Mouse (Mus musculus): ENCODE results near the gene Ggnbp2. TPM values are rescaled to one million over a fixed set of nuclear protein-coding genes. Genes with fewer than 3 reads are reported as not detected.

Ggnbp2 gene
- polyA plus RNA-seq, 1 experiment from 2014 or later: 68.4 TPM

DNA sequence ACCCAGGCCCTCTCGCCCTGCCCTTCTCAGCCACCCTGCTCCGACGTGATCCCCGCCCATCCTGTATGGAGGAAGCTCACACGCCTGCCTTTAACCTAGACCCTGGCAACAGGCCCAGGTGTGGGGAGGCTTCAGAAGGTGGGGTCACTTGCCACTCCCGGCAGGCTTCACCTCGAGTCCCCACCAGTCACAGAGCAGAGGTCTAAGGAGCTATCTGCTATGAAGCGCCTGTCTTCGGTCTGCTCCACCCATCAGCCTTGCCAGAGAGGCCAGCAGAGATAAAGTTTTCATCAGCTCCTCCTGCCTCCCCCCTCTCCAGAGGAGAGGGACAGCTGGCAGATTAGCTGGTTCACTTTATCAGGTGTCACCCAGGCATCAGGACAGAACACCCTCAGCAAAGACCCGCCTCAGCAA is 47.1 kb downstream of the Ggnbp2 start:
- H3K4me3 ChIP-seq (ENCODE audit: low read depth, low read length): no peak overlapping the region
- peaks cover 4% of the 10 kb centered on the region for H3K4me1 ChIP-seq (ENCODE audit: control insufficient read depth, insufficient read depth, low read length)
- ATAC-seq: no peak
- H3K9me3 ChIP-seq (replicated peaks; ENCODE audit: control insufficient read depth, low read length, poor library complexity, severe bottlenecking): no peaks in the 10 kb centered on the region
- H3K27ac ChIP-seq (ENCODE audit: low read length): no peak overlapping the region
- 74% methylated on average over 10 of the region's 10 CpGs for WGBS
- H3K4me2 ChIP-seq (ENCODE audit: low read length): no peak overlapping the region
- H3K36me3 ChIP-seq (ENCODE audit: control insufficient read depth, insufficient read depth, low read length): no peaks in the 10 kb centered on the region
- H3K27me3 ChIP-seq (ENCODE audit: control insufficient read depth, insufficient read depth, low read depth, low read length): no peaks in the 10 kb centered on the region
- no peak overlapping the region for H3K9ac ChIP-seq (ENCODE audit: low read depth, low read length)

DNA sequence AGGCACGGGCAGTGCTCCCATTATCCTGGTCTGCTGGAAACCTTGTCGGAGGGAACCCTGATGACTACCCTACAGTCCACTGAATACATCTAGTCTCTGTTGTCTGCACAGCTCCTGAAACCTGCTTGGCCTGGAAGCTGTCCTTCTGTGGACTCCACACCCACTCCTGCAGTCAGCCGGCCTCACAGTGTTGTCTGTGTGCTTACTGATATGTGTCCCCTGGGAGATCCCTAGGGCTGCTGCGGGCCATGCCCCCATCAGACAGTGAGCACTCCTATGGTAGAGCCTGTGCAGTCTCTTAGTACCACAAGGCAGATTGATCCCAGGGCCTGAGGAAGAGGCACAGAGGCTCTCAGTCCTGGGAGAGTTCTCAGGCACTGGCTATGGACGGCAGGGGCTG is 48.1 kb downstream of the Ggnbp2 start:
- Histone ChIP-seq H3K27ac (ENCODE audit: low read length) (no peak overlapping the region), H3K4me3 (ENCODE audit: low read depth, low read length) (no peak overlapping the region), H3K4me1 (ENCODE audit: control insufficient read depth, insufficient read depth, low read length) (no peaks in the 10 kb centered on the region), H3K27me3 (ENCODE audit: control insufficient read depth, insufficient read depth, low read depth, low read length) (no peaks in the 10 kb centered on the region), H3K9ac (ENCODE audit: low read depth, low read length) (no peak overlapping the region), H3K4me2 (ENCODE audit: low read length) (no peak overlapping the region), H3K9me3 (replicated peaks; ENCODE audit: control insufficient read depth, low read length, poor library complexity, severe bottlenecking) (no peaks in the 10 kb centered on the region), H3K36me3 (ENCODE audit: control insufficient read depth, insufficient read depth, low read length) (no peaks in the 10 kb centered on the region)
- no peak for ATAC-seq
- 85% methylated on average over 5 of the region's 5 CpGs for WGBS

DNA sequence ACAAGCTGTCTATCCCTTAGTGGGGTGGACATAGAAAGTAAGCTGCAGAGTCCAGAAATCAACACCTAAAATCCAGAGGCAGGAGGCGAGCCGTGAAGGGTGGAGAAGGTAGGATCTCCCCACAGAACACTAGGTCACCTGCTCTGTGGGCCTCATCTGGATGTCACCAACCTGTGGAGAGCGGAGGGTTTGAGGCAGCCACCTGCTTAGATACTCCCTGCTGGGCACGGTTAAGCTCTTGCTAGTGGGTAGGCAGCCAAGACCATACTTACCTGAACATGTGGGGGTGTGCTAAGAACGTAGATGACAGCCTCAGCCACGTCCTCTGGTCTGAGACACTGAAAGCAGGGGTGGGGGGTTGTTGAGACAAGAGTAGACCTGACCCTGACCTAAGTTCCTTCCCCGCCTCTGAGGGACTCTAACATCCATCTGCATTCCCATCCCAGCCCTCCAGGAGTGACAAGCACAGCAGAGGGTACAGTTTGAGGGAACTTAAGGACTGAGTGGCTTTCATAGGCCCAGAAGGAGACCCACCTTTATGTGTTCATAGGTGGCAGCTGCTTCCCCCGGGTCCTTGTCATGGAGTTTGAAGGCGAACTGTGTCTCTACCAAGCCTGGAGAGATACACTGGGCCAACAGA is 49.4 kb downstream of the Ggnbp2 start:
- H3K27me3 ChIP-seq (ENCODE audit: control insufficient read depth, insufficient read depth, low read depth, low read length): no peaks in the 10 kb centered on the region
- H3K4me3 ChIP-seq (ENCODE audit: low read depth, low read length): no peak overlapping the region
- H3K9ac ChIP-seq (ENCODE audit: low read depth, low read length): no peak overlapping the region
- no peaks in the 10 kb centered on the region for H3K36me3 ChIP-seq (ENCODE audit: control insufficient read depth, insufficient read depth, low read length)
- ATAC-seq: no peak
- H3K4me1 ChIP-seq (ENCODE audit: control insufficient read depth, insufficient read depth, low read length): no peaks in the 10 kb centered on the region
- WGBS: 87% methylated on average over 9 of the region's 9 CpGs
- no peak overlapping the region for H3K4me2 ChIP-seq (ENCODE audit: low read length)
- no peaks in the 10 kb centered on the region for H3K9me3 ChIP-seq (replicated peaks; ENCODE audit: control insufficient read depth, low read length, poor library complexity, severe bottlenecking)
- H3K27ac ChIP-seq (ENCODE audit: low read length): no peak overlapping the region

DNA sequence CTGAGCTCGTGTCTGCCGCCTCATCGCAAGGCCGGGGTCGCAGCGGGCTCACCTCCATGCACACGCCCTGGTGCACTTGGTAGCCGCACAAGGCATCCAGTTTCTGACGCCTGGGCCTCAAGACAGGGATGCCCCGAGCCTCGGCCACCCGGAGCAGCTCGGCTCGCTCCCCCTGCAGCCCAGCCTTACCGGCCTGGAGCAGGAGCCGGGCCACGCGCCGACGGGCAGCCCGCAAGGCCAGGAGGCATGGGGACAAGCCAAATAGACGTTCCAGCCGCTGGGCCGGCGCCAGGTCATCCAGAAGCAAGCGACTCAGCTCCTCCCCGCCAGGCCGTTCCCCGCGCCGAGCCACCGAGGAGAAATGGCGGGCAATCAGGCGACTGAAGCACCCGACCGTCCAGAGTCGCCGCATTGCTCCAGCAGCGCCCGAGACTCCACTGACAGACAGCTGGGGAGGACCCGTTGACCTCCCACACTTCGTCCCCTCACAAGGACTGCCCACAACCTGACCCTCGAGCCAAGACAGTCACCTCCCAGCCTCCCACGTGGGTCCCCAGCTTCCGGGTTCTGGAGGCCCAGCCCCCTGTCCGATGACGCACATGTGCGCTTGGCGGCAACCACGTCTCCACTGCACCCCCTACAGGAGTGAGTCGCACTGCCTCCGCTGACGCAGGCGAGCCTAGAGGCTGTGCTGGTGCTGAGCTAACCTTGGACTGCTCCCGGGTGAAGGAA is 51.5 kb downstream of the Ggnbp2 start, which contains the start of gene Mrm1:
Mrm1 (minus strand) TSS at position 555 of the 732 bp plus-strand sequence.
- under 1% methylated on average over 55 of the region's 55 CpGs for WGBS
- Histone ChIP-seq H3K9me3 (replicated peaks; ENCODE audit: control insufficient read depth, low read length, poor library complexity, severe bottlenecking) (no peaks in the 10 kb centered on the region), H3K9ac (ENCODE audit: low read depth, low read length) (peak within 1 kb of the TSS; percentile 74), H3K27me3 (ENCODE audit: control insufficient read depth, insufficient read depth, low read depth, low read length) (no peaks in the 10 kb centered on the region), H3K27ac (ENCODE audit: low read length) (peak within 1 kb of the TSS; percentile 55), H3K4me3 (ENCODE audit: low read depth, low read length) (peak within 1 kb of the TSS; percentile 64), H3K4me2 (ENCODE audit: low read length) (peak within 1 kb of the TSS; percentile 86), H3K4me1 (ENCODE audit: control insufficient read depth, insufficient read depth, low read length) (no peaks in the 10 kb centered on the region), H3K36me3 (ENCODE audit: control insufficient read depth, insufficient read depth, low read length) (no peaks in the 10 kb centered on the region)
- ATAC-seq: peak; percentile 80

DNA sequence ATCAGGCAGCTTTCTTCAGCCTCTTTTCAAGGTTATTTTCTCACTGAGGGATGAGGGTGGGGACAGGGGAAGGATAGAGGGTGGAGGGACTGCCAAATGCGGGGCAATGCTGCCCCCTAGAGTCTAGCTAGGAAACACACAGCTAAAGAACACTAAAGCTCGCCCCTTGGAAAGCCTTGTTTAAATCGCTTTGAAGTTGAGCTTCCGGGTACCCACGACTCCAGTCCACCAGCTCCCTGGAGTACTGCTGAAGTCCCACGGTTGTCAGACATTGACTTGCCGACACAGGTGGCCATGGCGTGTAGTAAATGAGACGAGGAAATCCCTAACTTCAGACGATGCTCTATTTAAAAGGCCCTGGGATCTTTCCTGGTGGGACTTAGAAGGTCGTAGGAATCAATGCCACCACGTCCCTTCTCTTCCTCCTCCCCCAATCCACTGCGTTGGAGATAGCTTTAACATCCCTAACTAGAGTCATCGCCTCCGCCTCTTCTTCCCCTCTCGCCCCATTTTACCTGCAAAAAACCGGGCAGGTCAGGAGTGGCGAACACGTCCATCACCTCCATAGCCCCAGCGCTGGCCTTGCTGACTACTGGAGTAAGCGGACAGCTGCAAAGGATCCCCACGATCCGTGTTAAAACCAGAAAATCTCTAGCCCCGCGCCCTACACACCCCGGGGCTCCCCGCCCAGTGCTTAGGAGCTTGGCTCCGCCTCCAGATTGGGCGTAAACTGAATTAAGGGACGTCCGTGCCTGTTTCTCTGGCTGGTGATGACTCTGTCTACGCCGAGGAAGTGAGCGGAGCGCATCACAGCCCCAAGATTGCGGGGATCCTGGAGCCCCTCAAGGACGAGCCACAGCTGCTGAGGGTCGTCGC is 52.3 kb downstream of the Ggnbp2 start:
- H3K27ac ChIP-seq (ENCODE audit: low read length): peak overlapping the region; percentile 55
- H3K4me1 ChIP-seq (ENCODE audit: control insufficient read depth, insufficient read depth, low read length): no peaks in the 10 kb centered on the region
- peak overlapping the region; percentile 74 for H3K9ac ChIP-seq (ENCODE audit: low read depth, low read length)
- H3K4me2 ChIP-seq (ENCODE audit: low read length): peak overlapping the region; percentile 86
- H3K27me3 ChIP-seq (ENCODE audit: control insufficient read depth, insufficient read depth, low read depth, low read length): no peaks in the 10 kb centered on the region
- H3K9me3 ChIP-seq (replicated peaks; ENCODE audit: control insufficient read depth, low read length, poor library complexity, severe bottlenecking): no peaks in the 10 kb centered on the region
- WGBS: under 1% methylated on average over 39 of the region's 39 CpGs
- peak; percentile 76 for ATAC-seq
- no peaks in the 10 kb centered on the region for H3K36me3 ChIP-seq (ENCODE audit: control insufficient read depth, insufficient read depth, low read length)
- peak overlapping the region; percentile 64 for H3K4me3 ChIP-seq (ENCODE audit: low read depth, low read length)

DNA sequence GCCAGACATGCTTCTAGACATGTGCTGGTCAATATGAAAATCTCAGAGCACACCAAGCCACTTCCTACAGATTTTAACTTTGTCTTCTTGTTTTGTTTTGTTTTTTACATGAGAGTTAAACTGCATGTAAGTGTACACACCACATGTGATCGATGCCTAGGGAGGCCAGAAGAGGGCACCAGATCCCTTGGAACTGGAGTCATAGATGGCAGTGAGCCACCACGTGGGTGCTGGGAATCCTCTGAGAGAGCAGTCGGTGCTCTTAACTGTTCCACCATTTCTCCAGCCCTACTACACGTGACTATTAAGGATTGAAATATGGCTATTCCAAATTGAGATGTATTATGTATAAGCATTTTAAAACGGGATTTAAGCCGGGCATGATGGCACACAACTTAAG is 53.3 kb downstream of the Ggnbp2 start:
- no peak overlapping the region for H3K27ac ChIP-seq (ENCODE audit: low read length)
- H3K36me3 ChIP-seq (ENCODE audit: control insufficient read depth, insufficient read depth, low read length): no peaks in the 10 kb centered on the region
- no peaks in the 10 kb centered on the region for H3K9me3 ChIP-seq (replicated peaks; ENCODE audit: control insufficient read depth, low read length, poor library complexity, severe bottlenecking)
- 80% methylated on average over 6 of the region's 6 CpGs for WGBS
- H3K27me3 ChIP-seq (ENCODE audit: control insufficient read depth, insufficient read depth, low read depth, low read length): no peaks in the 10 kb centered on the region
- no peak for ATAC-seq
- no peaks in the 10 kb centered on the region for H3K4me1 ChIP-seq (ENCODE audit: control insufficient read depth, insufficient read depth, low read length)
- H3K4me2 ChIP-seq (ENCODE audit: low read length): no peak overlapping the region
- no peak overlapping the region for H3K4me3 ChIP-seq (ENCODE audit: low read depth, low read length)
- no peak overlapping the region for H3K9ac ChIP-seq (ENCODE audit: low read depth, low read length)

DNA sequence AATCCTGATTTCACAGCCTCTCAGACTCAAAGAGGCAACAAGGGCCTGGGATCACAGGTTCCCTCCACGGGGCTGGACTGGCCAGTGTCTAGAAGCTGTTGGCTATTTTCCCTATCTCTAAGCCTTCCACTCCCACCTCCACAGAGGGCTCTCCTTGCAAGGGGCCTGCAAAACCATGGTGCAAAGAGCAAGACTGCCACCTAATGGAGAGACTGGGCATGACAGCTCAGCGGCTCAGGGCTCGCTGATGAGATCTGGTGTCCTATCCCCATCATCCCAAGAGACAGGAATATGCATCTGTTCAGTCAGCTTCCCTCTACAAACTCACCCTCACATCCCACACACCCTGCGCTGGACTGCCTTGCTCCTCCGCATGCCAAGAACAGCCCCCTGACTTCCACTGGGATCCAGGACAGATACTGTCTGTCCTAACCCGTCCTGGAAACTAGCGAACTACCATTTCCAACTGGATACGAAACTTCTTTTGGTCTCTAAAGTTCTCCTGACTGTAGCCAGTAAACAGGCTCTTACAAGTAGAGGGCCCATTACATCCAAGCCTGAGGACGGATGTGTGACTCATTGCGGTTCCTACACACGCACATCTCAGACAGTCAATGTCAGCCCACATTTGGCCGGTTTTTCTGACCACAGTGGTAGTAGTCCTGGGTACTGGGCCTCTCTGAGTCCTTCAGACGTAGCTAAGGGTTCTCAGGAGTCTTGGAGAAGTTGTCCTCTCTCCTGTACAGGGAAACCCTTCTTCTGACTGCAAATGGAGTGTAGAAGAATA is 56.7 kb downstream of the Ggnbp2 start:
- Histone ChIP-seq H3K4me1 (ENCODE audit: control insufficient read depth, insufficient read depth, low read length) (no peaks in the 10 kb centered on the region), H3K9me3 (replicated peaks; ENCODE audit: control insufficient read depth, low read length, poor library complexity, severe bottlenecking) (no peaks in the 10 kb centered on the region), H3K4me3 (ENCODE audit: low read depth, low read length) (no peak overlapping the region), H3K27me3 (ENCODE audit: control insufficient read depth, insufficient read depth, low read depth, low read length) (no peaks in the 10 kb centered on the region), H3K27ac (ENCODE audit: low read length) (no peak overlapping the region), H3K36me3 (ENCODE audit: control insufficient read depth, insufficient read depth, low read length) (no peaks in the 10 kb centered on the region), H3K9ac (ENCODE audit: low read depth, low read length) (no peak overlapping the region), H3K4me2 (ENCODE audit: low read length) (no peak overlapping the region)
- ATAC-seq: 0 out of 2 replicates have a peak, but pooled peaks have one; percentile 43
- WGBS: 56% methylated on average over 13 of the region's 13 CpGs

DNA sequence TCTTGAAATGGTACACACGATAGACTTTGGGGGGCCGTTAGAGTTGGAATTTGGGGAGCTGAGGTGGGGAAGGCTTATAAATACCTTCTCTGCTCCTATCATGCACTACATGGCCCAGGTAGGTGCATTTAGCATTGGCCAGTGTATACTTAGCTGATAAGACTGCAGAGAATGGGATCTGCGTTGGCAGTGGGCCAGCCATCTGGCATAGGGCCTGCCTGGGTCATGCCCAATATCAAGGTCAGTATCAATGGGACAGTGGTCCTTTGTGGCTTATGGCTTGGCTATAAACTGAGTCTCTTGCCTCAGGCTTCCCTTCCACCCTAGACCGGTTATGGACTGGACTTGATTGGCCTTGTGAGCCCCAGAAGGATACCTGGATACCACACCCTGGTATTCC is 66.2 kb downstream of the Ggnbp2 start:
- H3K27me3 ChIP-seq (ENCODE audit: control insufficient read depth, insufficient read depth, low read depth, low read length): no peaks in the 10 kb centered on the region; the same call in 1 of the 2 replicates
- 94% methylated on average over 4 of the region's 4 CpGs for WGBS

More for the DNA sequence above, 66.2 kb downstream of the Ggnbp2 start:
- H3K4me1 ChIP-seq (ENCODE audit: control insufficient read depth, insufficient read depth, low read length): no peaks in the 10 kb centered on the region
- no peaks in the 10 kb centered on the region for H3K9me3 ChIP-seq (replicated peaks; ENCODE audit: control insufficient read depth, low read length, poor library complexity, severe bottlenecking)
- H3K4me2 ChIP-seq (ENCODE audit: low read length): no peak overlapping the region
- no peak overlapping the region for H3K27ac ChIP-seq (ENCODE audit: low read length)
- H3K9ac ChIP-seq (ENCODE audit: low read depth, low read length): no peak overlapping the region
- H3K36me3 ChIP-seq (ENCODE audit: control insufficient read depth, insufficient read depth, low read length): no peaks in the 10 kb centered on the region
- no peak for ATAC-seq
- H3K4me3 ChIP-seq (ENCODE audit: low read depth, low read length): no peak overlapping the region

Data from midbrain, embryonic 16.5 days (tissue).